Mouse (Mus musculus) urinary bladder, postnatal 25 days (tissue): ENCODE measurements around the gene Atp6v1b1.

ENCODE experiments used
- DNase-seq: peaks from one replicate; pipeline ENCODE4 v3.0.0; 2022; ENCODE audit warnings: low spot score

Atp6v1b1 gene

GRCm38 (mm10) chr6:83715461-83716196 lies 27.2 kb upstream of the Atp6v1b1 start:
- no peak for DNase-seq

GRCm38 (mm10) chr6:83717026-83717425 lies 25.8 kb upstream of the Atp6v1b1 start:
- DNase-seq, result no peak

DNA sequence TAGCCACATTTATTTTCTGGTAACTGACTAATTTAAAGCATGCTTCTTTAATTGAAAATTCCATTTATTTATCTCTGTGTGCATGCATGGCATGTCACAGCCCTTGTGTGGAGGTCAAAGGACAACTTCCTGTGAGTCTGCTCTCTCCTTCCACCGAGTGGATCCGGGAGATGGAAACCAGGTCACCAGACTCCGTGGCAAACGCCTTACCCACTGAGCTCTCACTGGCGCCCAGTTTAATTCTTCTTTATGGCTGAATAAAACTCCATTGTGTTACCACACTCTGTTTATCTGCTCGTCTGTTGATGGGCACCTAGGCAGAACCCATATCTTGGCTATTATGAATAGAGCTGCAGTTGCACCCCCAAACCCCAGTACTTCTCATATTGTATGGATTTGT lies 20.3 kb upstream of the Atp6v1b1 start:
- no peak for DNase-seq

- no peak for DNase-seq
Measured at GRCm38 (mm10) chr6:83727178-83727577, 15.6 kb upstream of the Atp6v1b1 start.

- no peak for DNase-seq
Measured at GRCm38 (mm10) chr6:83728488-83728887, 14.3 kb upstream of the Atp6v1b1 start.

DNA sequence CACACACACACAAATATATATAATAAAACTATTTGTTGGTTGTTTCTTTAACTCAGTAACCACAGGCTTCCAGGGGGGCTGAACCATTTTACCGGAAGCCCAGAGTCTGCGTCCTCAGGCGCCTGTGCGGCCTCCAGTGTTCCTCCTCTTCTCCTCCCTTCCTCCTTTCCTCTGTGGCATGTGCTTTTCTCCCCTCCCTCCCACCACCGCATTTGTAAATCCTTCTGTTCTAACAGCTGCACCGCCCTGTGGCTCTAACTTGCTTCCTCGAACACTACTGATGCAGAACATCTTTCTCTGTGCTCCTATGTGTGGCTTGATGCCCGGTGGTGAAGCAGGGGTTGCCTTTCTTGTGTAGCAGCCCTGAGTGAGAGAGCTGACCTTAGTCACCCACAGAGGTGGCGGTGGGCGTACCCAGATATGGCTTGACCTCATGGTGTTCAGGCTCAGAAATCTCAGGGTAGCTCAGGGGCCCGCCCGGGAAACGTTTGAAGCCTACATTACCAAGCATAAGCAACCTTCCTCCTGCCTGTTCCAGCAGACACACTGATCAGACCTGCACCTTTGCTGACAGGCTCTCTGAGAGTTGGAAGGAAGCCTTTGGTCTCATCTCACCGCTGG lies 13.3 kb upstream of the Atp6v1b1 start:
- no peak for DNase-seq

DNA sequence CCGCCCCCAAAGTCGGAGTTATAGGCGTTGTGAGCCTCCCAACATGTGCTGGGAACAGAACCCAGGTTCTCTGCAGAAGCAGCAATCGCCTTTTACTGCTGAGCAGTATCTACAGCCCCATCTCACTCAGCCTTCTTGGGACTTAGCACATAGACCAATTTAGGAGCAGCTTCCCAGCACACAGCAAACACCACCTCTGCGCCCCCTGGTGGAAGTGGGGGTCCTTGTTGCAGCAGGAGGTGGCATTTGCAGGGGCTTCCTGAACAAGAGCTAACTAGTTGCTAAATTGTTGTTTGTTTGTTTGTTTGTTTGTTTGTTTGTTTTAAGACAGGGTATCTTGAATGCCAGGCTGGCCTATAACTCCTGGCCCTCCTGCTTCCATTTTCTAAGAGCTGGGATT lies 11.7 kb upstream of the Atp6v1b1 start:
- peak; percentile 74 for DNase-seq

DNA sequence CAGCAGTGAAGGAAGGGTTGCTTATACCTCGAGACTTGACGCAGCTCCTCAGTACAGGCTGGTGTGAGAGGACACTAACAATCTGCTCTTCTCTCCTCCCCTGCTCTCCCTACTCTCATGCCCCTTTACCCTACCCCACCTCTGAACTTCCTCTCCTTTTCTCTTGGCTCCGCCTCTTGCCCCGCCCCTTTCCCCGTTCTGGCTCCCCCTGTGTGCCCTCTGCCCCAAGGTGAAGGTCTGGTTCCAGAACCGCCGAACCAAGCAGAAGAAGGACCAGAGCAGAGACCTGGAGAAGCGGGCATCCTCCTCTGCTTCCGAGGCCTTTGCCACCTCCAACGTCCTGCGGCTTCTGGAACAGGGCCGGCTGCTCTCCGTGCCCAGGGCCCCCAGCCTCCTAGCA lies 5.5 kb upstream of the Atp6v1b1 start:
- no peak for DNase-seq

DNA sequence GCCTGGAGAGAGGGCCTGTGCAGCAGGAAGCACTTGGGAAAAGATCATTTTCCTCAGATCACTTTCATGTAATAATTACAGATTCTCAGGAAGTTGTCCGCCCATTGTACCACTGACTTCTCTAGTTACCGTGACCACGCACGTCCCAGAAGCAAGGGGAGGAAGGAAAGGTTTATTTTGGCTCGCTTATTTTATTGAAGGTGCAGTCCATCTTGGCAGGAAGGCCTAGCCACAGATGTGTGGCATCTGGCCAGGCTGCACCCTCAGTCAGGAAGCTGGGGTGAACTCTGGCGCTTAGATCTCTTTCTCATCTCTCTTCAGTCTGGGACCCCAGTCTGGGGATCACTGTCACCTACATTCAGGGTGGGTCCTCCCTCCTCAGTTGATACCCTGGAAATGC lies 4.2 kb upstream of the Atp6v1b1 start:
- no peak for DNase-seq

DNA sequence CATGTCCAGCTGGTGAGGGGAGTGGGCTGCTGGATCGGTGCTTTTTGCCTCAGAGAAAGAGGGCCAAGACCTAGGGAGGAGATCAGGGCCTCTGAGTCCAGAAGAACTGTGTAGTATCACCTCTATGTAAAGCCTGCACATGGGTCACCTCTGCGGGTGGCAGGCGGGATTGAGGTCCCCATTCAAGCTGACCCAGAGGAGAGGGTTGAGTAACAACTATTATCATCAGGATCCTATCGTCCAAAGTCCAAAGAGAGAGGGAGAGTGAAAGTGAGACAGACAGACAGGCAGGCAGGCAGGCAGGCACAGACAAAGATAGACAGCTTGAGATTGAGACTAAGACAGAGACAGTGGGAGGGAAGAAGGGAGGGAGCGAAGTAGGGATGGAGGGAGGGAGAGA lies 422 bp downstream of the Atp6v1b1 start:
- no peak for DNase-seq

DNA sequence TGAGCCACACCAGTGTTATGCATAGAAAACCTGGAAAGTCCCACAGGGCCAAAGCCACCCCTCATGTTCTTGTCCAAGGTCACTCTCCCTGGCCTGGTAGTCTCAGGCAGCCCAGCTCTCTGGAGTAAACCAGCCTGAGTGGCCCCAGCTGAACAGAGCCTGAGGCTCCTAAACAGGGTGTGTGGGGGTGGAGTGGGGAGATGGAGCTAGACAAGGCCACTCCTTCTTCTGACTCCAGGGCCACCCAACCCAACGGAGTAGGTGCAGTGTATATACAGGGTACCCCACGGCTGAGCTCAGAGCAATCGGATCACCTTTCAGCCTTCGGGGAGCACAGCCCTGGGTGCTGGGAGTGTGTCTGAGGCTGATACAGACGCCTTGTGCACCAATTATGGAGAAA lies 1.3 kb downstream of the Atp6v1b1 start:
- DNase-seq, result no peak

GRCm38 (mm10) chr6:83744557-83744956 lies 1.8 kb downstream of the Atp6v1b1 start:
- DNase-seq, result no peak

DNA sequence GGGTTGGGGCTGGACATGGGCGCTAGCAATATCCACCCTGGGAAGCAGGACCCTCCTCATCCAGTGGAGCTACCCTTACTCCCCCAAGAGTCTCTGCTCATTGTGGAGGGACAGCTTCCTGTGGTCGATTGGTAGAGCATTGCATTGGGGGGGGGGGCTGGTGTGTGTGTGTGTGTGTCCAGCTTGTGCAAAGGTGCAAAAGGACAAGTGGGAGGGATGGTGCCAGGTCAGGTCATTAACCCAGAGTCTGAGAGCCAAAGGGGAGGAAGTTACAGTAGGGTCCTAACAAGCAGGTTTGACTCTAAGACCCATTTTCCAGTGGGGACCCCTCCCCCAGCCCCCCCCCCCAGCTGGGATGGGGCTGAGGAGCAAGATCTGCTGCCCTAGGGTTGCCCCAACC lies 2.7 kb downstream of the Atp6v1b1 start:
- no peak for DNase-seq

DNA sequence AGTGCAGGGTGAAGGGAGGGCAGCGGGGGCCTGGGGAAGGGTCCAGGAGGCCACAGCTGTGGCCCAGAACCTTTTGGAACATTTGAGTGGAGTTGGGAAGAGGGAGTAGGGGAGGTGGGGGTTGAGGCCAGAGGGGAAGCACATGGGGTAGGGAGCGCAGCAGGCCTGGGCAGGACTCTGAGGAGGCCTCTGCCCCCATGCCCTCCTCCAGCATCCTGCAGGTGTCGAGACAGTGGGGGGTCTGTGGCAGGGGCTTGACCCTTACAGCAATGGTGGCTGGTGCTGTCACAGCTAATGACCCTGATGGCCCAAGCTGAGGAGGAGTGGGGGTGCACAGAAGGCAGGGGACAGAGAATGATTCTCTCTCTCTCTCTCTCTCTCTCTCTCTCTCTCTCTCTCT lies 6.5 kb downstream of the Atp6v1b1 start:
- DNase-seq, result no peak

DNA sequence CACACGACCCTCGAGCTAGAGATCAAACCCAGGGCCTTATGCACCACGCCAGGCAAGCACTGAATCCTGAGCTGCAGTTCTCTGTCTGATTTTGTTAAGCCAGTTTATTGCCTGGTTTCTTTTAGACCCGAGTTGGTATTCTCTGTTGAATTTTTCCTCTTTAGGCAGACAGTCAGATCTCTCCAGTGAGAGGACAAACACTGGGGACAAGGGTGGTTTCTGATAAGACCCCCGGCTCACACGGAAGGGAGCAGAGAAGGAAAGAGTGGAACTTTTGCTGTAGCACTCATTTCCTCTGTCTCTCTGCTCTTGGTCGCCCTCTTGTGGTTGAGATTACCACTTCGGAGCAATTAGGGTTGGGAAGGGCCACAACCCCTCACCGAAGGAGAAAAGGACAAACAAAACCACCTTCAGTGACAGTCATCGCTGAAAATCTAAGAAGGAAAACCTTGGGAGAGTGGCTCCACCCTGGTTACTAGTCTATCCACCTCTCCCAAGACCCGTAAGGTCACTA lies 7.4 kb downstream of the Atp6v1b1 start:
- DNase-seq, result peak; percentile 67

- no peak for DNase-seq
Measured at GRCm38 (mm10) chr6:83756051-83756450, 13.3 kb downstream of the Atp6v1b1 start.

GRCm38 (mm10) chr6:83762344-83762743 lies 19.6 kb downstream of the Atp6v1b1 start, which contains the start of gene Ankrd53:
TSS of gene Ankrd53 (plus strand) at chr6:83762644.
- no peak for DNase-seq

DNA sequence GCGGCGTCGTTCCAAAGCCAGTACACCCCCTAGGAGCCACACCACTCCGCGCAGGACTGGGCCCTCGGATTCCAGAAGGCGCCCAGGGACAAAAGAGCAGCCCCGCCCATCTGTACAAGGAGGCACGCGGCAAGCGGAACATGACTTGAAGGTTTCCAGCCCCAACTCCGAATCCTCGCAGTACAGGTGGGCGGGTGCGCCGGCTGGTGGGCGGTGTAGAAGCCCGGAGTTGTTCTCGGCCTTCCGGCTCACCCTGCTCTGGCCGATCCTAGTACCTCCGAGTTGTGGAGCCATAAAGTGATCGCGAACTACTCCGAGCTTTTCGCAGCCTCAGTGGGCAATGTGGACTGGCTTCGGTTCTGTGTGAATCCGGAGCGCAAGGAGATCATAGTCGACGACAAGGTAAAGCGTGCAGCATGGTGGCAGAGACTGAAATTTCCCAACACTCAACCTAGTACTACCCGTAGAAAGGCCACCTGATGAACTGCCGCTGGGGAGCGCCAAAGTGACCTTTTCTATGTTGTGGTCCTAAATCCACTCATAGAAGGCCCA lies 20.2 kb downstream of the Atp6v1b1 start:
- peak; percentile 35 for DNase-seq

DNA sequence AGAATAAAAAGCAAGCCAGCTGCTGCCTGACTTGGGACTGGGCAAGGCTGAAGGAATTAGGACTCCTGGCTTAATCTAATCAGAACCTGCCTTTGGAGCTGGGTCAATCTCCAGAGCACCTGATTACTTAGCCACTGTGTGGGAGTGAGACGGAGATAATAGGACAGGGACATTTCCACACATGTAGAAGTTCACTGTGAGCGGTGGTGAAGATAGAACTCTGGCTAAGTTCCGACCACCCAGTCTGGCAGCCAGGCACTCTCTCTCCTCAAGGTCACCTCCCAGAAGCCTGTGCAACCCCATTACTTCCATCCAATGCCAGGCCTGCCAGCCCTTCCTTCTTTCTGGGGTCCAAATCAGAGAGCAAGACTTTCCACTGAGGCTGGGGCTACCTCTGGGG lies 24.2 kb downstream of the Atp6v1b1 start:
- no peak for DNase-seq

- no peak for DNase-seq
Measured at GRCm38 (mm10) chr6:83768485-83768884, 25.7 kb downstream of the Atp6v1b1 start.

DNA sequence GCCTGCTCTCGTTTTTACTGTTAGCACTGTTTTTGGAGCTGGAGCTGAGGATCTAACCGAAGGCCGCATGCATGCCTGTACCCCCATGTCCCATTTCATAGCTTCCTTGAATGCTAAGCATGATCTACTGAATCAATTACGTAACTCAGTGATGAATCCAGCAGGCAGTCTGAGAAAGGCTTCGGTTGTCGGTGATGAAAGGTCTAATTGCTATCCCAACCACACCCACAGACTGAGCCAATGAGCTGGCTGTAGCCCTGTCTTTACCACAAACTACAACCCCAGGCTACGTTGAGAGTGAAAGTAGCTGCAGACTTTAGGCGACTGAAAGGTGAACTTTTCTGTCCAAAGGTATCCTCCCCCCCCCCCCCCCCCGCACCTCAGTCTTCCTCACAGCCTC lies 31.3 kb downstream of the Atp6v1b1 start:
- DNase-seq, result no peak

GRCm38 (mm10) chr6:83774781-83775563 lies 32.2 kb downstream of the Atp6v1b1 start:
- no peak for DNase-seq
